Mouse (Mus musculus) lung, postnatal 25 days (tissue): ENCODE measurements around the gene Wdr17.

ENCODE experiments used
- DNase-seq: peaks from one replicate; pipeline ENCODE4 v3.0.0; 2022; ENCODE audit warnings: low spot score

Wdr17 gene

GRCm38 (mm10) chr8:54597386-54597785 is 289.6 kb downstream of the Wdr17 start:
- DNase-seq = no peak

- no peak for DNase-seq
Measured at GRCm38 (mm10) chr8:54596940-54597339, 290.0 kb downstream of the Wdr17 start.

GRCm38 (mm10) chr8:54596051-54596450 is 290.9 kb downstream of the Wdr17 start:
- no peak for DNase-seq

GRCm38 (mm10) chr8:54594634-54595033 is 292.4 kb downstream of the Wdr17 start:
- no peak for DNase-seq

- DNase-seq = no peak
Measured at GRCm38 (mm10) chr8:54582886-54583285, 304.1 kb downstream of the Wdr17 start.

GRCm38 (mm10) chr8:54581436-54581835 is 305.5 kb downstream of the Wdr17 start:
- no peak for DNase-seq
